Mouse (Mus musculus): ENCODE measurements around the gene Tex2.

DNA sequence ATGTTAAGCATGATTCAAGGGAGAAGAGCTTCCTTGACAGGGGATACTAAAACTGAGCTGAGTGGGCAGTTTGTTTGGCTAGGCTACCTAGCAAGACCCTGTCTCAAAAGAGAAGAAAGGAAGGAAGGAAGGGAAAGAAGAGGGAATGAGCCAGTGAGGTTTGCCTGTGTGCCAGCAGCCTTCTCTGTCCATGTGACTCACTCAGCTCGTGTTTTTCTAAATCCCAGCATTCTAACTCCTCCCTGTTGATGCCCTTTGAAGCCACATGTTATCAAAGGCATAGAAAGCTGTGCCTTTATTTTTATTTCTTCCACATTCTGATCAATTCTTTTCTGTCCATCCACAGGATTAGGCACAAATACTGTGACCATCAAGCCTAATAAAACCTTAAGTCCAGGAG is 85.3 kb downstream of the Tex2 start:
- TF ChIP-seq POLR2A (IDR thresholded peaks at IDR 0.05; ENCODE audit: insufficient read depth, low read depth, low read length) (no peak), CTCF (IDR thresholded peaks at IDR 0.05; ENCODE audit: insufficient read depth, low read depth, low read length) (no peak)

Data from olfactory bulb, adult 2 months (tissue).